Mouse (Mus musculus) embryonic stem cell, embryonic (primary cell): ENCODE measurements around the gene Capn11.

Experiments
- CTCF ChIA-PET, 4 experiments: fragments of 300-600 bp in 2 of 4; fragments of 350-600 bp in 2 of 4; sonication (Branson Sonifier 250); formaldehyde crosslinking; loops; one replicate each; lab custom pipeline; 2022; ENCODE audit warnings: inconsistent platforms in 2 of 4; lab: Charles Lee
- POLR2A ChIA-PET, 4 experiments: fragments of 300-600 bp in 2 of 4; fragments of 350-600 bp in 2 of 4; sonication (Branson Sonifier 250); formaldehyde crosslinking; loops; one replicate each; lab custom pipeline; 2022; ENCODE audit warnings: antibody characterized with exemption in 4 of 4, inconsistent platforms in 1 of 4; lab: Charles Lee

The Capn11 gene

DNA sequence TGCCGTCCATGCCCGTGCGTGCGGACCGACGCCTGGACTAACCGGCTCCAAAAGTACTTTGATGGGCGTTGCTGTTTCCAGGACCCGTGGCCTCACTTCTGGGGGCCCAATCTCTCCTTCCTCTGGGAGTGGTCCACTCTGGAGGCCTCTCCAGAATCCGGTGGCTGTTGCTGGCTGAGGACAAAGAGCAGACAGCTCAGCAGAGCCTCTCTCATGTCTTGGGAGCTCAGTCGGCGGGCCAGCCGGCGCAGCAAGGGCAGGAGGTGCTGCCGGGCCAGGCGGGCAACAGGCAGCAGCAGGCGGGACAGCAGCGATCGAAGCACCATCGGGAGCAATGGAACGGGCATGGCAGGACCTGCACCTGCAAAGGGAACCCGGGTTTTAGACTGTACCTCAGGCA lies 57.8 kb downstream of the Capn11 start:
- POLR2A ChIA-PET: interaction anchor here (0.5 to 18.1 kb wide), 57 partner anchors 7 to 1255 kb away, joined by 3 to 578 read pairs (median 5); partner anchors contain the start of genes Hsp90ab1 (in 4 of the 4), Aars2 (in 2 of the 4), Cdc5l (in 2 of the 4) and Mrpl14 (in 1 of the 4)
- CTCF ChIA-PET: interaction anchor here (0.5 to 3.8 kb wide), 26 partner anchors 8 to 62 kb away, joined by 3 to 35 read pairs (median 5); partner anchors contain the start of gene Slc35b2 (in 1 of the 4)

DNA sequence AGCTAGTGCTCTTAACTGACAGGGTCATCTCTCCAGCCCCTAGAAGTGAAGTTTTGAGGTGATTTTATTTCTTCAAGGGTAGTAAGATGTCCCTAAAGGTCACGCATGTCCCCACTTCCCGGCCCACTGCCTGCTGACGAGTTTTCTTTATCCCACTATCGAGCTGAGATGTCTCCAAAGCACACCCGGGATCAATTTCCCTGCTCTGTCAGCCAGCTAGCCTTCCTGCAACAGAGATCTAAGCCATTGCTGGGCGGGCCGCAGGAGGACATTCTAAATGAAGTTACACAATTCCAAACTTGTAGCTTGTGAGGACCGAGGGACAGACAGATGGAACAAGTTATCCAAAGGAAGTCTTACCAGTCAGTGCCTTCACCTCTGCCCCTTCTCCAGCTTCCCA lies 58.9 kb downstream of the Capn11 start:
- POLR2A ChIA-PET: interaction anchor here (0.6 to 18.1 kb wide), 40 partner anchors 9 to 1256 kb away, joined by 3 to 578 read pairs (median 5); partner anchors contain the start of genes Hsp90ab1 (in 3 of the 4), Cdc5l (in 2 of the 4), 1600014C23Rik (in 1 of the 4) and Aars2 (in 1 of the 4)
- CTCF ChIA-PET: interaction anchor here in 3 of 4 experiments (0.5 to 3.8 kb wide), 15 partner anchors 9 to 128 kb away, joined by 3 to 35 read pairs (median 4); partner anchors contain the start of gene Aars2 (in 2 of the 3)

DNA sequence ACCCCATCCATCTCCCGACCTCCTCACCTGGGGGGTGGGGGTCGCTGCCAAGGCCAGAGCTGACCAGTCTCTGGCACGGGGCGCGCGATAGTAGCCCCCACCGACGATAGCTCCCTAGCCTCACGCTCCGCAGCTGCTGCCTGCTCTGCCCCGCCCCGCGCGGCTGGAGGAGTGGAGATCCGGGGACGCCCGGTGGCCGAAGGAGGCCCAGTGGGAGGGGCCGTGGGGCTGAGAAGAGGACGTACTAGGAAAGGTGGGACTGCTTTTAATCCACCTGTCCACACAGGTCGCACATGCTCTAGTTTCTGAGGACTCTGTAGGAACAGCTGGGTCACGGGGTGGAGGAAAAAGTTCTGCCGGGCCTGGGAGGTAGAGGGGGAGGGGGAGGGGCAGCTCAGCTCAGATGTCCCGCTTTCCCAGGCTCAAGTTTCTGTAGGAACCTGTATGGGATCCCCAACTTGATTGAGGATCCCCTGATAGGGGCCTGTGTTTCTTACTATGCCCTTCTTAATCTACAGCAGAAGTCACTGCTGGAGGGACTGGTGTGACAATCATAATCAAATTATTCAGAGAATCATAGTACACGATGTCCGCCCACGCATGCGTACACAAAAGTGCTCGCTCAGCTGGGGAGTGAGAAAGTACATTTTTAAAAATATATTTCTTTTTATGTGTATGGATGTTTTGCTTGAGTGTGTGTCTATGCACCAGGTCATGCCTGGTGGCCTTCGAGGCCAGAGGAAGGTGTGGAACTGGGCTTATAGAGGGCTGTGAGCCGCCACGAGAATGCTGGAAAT lies 59.5 kb downstream of the Capn11 start, which contains the start of gene Slc29a1:
TSS of gene Slc29a1 (minus strand) at position 161 of the 797 bp plus-strand sequence.
- POLR2A ChIA-PET: interaction anchor here (0.5 to 18.1 kb wide), 32 partner anchors 9 to 167 kb away, joined by 3 to 578 read pairs (median 6); partner anchors contain the start of genes Hsp90ab1 (in 3 of the 4), Cdc5l (in 2 of the 4), 1600014C23Rik (in 1 of the 4) and Spats1 (in 1 of the 4)
- CTCF ChIA-PET: interaction anchor here (0.5 to 3.8 kb wide), 18 partner anchors 8 to 137 kb away, joined by 3 to 35 read pairs (median 4); partner anchors contain the start of gene Aars2 (in 2 of the 4)

- ChIA-PET POLR2A (interaction anchor here in 3 of 4 experiments (1.4 to 18.1 kb wide), 15 partner anchors 8 to 135 kb away, joined by 3 to 578 read pairs (median 47); partner anchors contain the start of genes Hsp90ab1 (in 2 of the 3) and 1600014C23Rik (in 1 of the 3)), CTCF (interaction anchor here in 3 of 4 experiments (0.6 to 6.4 kb wide), 9 partner anchors 10 to 137 kb away, joined by 3 to 44 read pairs (median 6); no protein-coding TSS in a partner anchor)
These were observed 60.2 kb downstream of the Capn11 start for GRCm38 (mm10) chr17:45598891-45599290.

DNA sequence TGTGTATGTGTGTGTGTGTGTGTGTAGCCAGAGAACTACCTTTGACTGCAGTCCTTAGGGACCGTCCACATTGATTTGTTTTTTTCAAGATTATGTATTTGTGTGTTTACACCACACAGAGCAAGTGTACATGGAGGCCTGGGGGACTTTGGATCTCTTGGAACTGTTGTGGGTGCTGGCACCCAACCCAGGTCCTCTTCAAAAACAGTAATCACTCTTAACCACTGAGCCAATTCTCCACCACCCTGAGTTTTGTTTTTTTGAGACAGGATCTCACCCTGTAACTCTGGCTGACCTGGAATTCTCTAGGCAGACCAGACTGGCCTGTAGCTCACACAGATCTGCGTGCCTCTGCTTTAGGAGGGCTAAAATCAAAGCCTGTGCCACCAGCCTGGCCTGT lies 60.7 kb downstream of the Capn11 start:
- POLR2A ChIA-PET: interaction anchor here in 3 of 4 experiments (0.9 to 18.1 kb wide), 11 partner anchors 9 to 60 kb away, joined by 3 to 578 read pairs (median 16); partner anchors contain the start of gene Hsp90ab1 (in 2 of the 3)
- CTCF ChIA-PET: interaction anchor here in 2 of 4 experiments (0.6 to 6.4 kb wide), 6 partner anchors 11 to 44 kb away, joined by 3 to 44 read pairs (median 8); no protein-coding TSS in a partner anchor

- CTCF ChIA-PET: interaction anchor here (0.6 to 6.4 kb wide), 20 partner anchors 12 to 136 kb away, joined by 3 to 44 read pairs (median 6); no protein-coding TSS in a partner anchor
- POLR2A ChIA-PET: interaction anchor here (0.6 to 18.1 kb wide), 18 partner anchors 9 to 1994 kb away, joined by 3 to 578 read pairs (median 9); partner anchors contain the start of gene Hsp90ab1 (in 4 of the 4)
These were observed 61.3 kb downstream of the Capn11 start for GRCm38 (mm10) chr17:45597787-45598186.

GRCm38 (mm10) chr17:45596631-45597396 lies 62.3 kb downstream of the Capn11 start:
- POLR2A ChIA-PET: interaction anchor here (0.5 to 18.1 kb wide), 27 partner anchors 8 to 382 kb away, joined by 3 to 578 read pairs (median 5); partner anchors contain the start of genes Hsp90ab1 (in 4 of the 4), Cdc5l (in 1 of the 4) and Slc35b2 (in 1 of the 4)
- CTCF ChIA-PET: interaction anchor here (0.5 to 6.4 kb wide), 31 partner anchors 10 to 1635 kb away, joined by 3 to 44 read pairs (median 5); no protein-coding TSS in a partner anchor

GRCm38 (mm10) chr17:45595736-45596390 lies 63.3 kb downstream of the Capn11 start:
- ChIA-PET POLR2A (interaction anchor here (0.6 to 18.1 kb wide), 24 partner anchors 13 to 344 kb away, joined by 3 to 578 read pairs (median 10); partner anchors contain the start of genes Hsp90ab1 (in 4 of the 4), Cdc5l (in 1 of the 4) and Slc35b2 (in 1 of the 4)), CTCF (interaction anchor here (0.5 to 6.4 kb wide), 17 partner anchors 9 to 111 kb away, joined by 3 to 79 read pairs (median 7); no protein-coding TSS in a partner anchor)

DNA sequence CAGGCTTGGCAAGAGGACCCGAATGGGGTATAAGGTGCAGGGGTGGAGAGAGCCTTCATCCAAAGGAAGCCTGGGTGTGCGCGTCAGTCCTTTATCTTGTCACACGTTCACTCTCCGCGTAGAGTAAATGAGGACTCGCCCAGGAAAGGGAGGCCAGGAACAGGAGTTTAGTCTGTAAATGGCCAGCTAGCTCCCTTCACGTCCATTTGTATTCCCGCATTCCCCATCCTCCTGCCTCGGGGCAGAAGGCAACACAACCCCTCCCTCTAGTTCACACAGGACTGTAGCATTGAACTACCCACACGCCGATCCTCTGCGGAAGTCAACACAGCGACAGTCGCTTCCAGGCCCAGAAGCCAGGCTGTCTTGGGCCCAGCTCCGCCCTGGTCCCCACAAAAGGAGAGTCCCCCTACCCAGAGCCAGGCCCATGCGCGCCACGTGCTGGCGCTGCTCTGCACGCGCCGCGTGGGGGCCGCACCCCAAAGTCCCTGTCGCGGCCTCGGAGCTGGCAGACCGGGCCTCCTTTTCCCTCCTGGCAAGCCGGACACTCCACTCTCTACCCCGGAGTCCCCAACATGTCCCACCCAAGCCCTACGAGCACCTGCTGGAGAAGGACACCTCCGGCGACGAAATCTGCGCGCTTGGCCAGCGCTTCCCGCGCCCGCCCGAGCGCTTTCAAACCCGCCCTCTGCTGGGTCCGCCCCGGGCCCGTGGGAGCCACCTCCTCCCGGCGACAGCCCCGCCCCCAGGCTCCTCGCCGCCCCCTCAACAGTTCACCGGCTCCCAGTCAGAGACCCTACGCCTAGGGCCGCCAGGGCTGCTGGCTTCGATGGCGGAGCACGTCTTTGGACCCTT lies 64.0 kb downstream of the Capn11 start:
- POLR2A ChIA-PET: interaction anchor here (0.5 to 18.1 kb wide), 22 partner anchors 8 to 1907 kb away, joined by 3 to 578 read pairs (median 8); partner anchors contain the start of genes Hsp90ab1 (in 3 of the 4), Mymx (in 1 of the 4), Slc35b2 (in 1 of the 4) and Taf8 (in 1 of the 4)
- CTCF ChIA-PET: interaction anchor here (0.5 to 6.4 kb wide), 13 partner anchors 10 to 88 kb away, joined by 3 to 79 read pairs (median 5); partner anchors contain the start of gene Aars2 (in 1 of the 4)

- CTCF ChIA-PET: interaction anchor here (0.5 to 6.4 kb wide), 17 partner anchors 7 to 87 kb away, joined by 3 to 79 read pairs (median 5); partner anchors contain the start of genes Aars2 (in 1 of the 4) and Mymx (in 1 of the 4)
- POLR2A ChIA-PET: interaction anchor here (0.5 to 18.1 kb wide), 29 partner anchors 8 to 1908 kb away, joined by 3 to 578 read pairs (median 8); partner anchors contain the start of genes Hsp90ab1 (in 4 of the 4), Mymx (in 4 of the 4), Slc35b2 (in 2 of the 4) and Taf8 (in 1 of the 4)
These were observed 64.9 kb downstream of the Capn11 start for GRCm38 (mm10) chr17:45594195-45594594.

GRCm38 (mm10) chr17:45593479-45593878 lies 65.6 kb downstream of the Capn11 start:
- ChIA-PET POLR2A (interaction anchor here (0.7 to 18.1 kb wide), 26 partner anchors 9 to 88 kb away, joined by 3 to 578 read pairs (median 12); partner anchors contain the start of genes Hsp90ab1 (in 4 of the 4), Mymx (in 3 of the 4), Slc35b2 (in 2 of the 4) and Aars2 (in 1 of the 4)), CTCF (interaction anchor here (0.6 to 6.4 kb wide), 23 partner anchors 8 to 141 kb away, joined by 3 to 79 read pairs (median 5); partner anchors contain the start of genes Aars2 (in 1 of the 4) and Mymx (in 1 of the 4))

GRCm38 (mm10) chr17:45592606-45593431 lies 66.3 kb downstream of the Capn11 start:
- ChIA-PET CTCF (interaction anchor here (0.5 to 6.4 kb wide), 26 partner anchors 8 to 561 kb away, joined by 3 to 79 read pairs (median 4); partner anchors contain the start of gene Mymx (in 1 of the 4)), POLR2A (interaction anchor here (0.9 to 18.1 kb wide), 29 partner anchors 8 to 140 kb away, joined by 3 to 578 read pairs (median 12); partner anchors contain the start of genes Mymx (in 4 of the 4), Hsp90ab1 (in 3 of the 4), Slc35b2 (in 2 of the 4) and Aars2 (in 1 of the 4))
